Mouse (Mus musculus) embryo, embryonic 11.5 days (tissue): ENCODE data around the gene Olfr1354.
"Not testable (repeated sequence)": the region's sequence is repeated elsewhere in the genome, so short reads cannot be mapped to it uniquely, and the experiment has no call there.

ENCODE experiments used
- DNase-seq: peaks from one replicate; pipeline ENCODE4 v3.0.0-alpha.2; 2012; ENCODE audit warnings: low read depth, low spot score

Gene Olfr1354

GRCm38 (mm10) chr10:78912871-78913270, at the start of gene Olfr1354:
Gene Olfr1354, plus strand, starts transcription at chr10:78913171.
- DNase-seq, result not testable (repeated sequence)

GRCm38 (mm10) chr10:78875240-78875639, 37.7 kb upstream of the Olfr1354 start, which contains the start of gene Olfr1355:
Gene Olfr1355, plus strand, starts transcription at chr10:78875540.
- DNase-seq, result no peak

GRCm38 (mm10) chr10:78950336-78950735, 37.4 kb downstream of the Olfr1354 start, which contains the start of gene Olfr8:
Gene Olfr8, plus strand, starts transcription at chr10:78950636.
- not testable (repeated sequence) for DNase-seq

- DNase-seq, result not testable (repeated sequence)
Measured at GRCm38 (mm10) chr10:78963009-78963408, 50.0 kb downstream of the Olfr1354 start, which contains the start of gene Olfr1353. Gene Olfr1353, plus strand, starts transcription at chr10:78963309.
